Mouse (Mus musculus): ENCODE measurements around the gene Nkain4. TPM values are rescaled to one million over a fixed set of nuclear protein-coding genes. Genes with fewer than 3 reads are reported as not detected.

Nkain4 gene
- total RNA-seq, 2 experiments from 2014 or later = not detected

DNA sequence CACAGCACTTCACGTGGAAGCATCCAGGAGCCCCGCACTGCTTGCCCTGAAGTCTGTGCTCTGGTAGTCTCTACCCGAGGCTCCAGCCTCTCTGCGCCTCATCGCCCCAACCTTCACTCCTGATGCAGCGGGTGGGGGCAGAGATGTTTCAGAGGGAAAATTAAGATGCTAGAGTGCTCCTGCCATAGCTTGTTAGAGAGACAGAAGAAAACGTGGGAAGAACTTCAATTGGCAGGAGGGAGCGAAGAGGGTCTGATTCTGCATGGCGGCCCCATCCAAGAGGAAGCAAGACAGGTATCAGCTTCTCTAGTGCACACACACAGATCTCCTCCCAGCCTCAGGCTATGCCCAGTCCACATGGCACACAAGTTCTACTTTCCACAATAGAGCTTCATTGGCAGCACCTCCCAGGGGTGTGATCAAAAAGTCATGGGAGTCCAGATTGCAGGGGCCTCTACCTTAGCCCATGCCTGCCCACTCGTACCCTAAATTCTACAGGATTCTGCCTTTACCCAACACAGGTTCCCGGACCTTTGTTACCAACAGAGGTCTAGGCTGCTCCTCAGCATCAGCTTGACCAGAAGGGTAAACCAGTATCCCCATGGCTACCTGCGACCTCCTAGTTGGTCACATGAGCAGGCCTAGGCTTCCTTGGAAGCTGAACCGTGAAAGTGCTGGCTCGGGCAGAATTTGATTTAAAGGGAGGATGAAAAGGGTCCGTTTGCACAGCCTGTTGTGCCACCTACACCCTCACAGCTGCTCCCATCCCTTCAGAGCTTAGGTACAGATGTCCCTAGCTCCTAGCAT is 57.5 kb downstream of the Nkain4 start:
- no peak for ATAC-seq (replicated peaks; ENCODE audit: low FRiP score, low TSS enrichment, poor library complexity, severe bottlenecking)

DNA sequence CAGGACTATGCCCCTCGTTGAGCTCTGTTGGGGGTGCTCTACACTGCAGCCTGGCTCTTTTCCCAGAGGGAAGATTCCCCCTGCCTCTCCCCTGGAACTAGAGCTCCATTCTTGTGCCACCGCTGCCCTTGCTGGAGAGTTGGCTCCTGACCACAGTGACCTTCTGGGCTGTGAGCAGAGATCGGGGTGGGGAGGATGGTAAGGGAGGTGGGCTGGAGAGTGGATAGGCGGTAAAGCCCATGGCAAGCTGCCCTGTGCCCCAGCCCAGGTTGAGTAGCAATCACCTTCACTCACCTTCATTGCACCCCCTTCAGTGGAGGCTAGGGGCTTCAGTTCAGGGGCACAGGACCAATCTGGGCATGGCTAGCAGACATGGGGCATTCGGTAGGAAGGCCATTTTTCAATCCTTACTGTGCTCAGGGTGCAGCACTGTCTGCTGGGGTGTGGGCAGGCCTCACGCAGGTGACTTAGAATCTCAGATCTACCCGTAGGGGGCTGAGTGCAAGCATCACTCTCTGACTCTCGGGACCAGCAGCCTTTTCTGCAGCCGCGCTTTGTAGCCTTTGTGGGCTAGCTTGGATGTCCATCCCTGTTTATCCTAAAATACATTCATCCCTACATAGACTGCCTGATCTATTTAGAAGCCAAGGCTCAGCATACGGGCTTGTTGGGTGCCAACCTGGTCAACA is 58.5 kb downstream of the Nkain4 start:
- no peak for ATAC-seq (replicated peaks; ENCODE audit: low FRiP score, low TSS enrichment, poor library complexity, severe bottlenecking)

DNA sequence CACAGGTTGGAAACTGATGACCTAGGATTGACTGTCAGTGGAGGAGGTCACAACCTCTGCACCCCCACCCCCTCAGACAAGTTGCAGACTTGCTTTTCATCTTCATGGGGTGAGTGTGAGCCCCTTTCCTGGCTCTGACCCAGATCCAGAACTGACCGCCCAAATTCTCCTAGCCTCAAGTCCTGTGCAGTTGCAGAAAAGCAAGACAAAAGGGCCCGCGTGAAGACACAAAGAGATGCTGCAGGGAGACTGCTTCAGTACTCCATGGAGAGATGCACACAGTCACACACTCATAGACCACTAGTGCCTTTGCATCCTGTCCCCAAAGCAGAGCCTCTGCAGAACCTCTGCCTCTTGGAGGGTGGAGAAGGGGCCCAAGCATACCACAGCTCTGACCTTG is 59.2 kb downstream of the Nkain4 start:
- no peak for ATAC-seq (replicated peaks; ENCODE audit: low FRiP score, low TSS enrichment, poor library complexity, severe bottlenecking)

DNA sequence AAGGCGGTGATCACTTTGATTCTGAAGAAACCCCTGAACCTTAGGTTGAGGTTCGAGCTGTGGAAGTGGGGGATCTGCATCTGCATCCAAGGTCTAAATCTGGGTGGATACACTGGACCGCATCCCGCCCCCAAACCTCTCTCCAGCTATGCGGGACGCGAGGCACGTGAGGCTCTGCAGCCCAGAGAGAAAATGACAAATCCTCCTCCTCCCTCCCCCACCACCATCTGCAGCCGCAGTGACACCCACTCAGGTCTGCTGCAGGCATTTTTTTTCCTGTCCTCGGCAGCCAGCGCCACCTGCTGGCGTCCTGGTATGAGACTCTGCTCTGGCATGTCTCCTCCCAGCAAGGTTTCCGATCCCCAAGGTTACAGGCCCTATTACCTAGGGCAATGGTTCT is 59.8 kb downstream of the Nkain4 start:
- peak; percentile 63 for ATAC-seq (replicated peaks; ENCODE audit: low FRiP score, low TSS enrichment, poor library complexity, severe bottlenecking)

DNA sequence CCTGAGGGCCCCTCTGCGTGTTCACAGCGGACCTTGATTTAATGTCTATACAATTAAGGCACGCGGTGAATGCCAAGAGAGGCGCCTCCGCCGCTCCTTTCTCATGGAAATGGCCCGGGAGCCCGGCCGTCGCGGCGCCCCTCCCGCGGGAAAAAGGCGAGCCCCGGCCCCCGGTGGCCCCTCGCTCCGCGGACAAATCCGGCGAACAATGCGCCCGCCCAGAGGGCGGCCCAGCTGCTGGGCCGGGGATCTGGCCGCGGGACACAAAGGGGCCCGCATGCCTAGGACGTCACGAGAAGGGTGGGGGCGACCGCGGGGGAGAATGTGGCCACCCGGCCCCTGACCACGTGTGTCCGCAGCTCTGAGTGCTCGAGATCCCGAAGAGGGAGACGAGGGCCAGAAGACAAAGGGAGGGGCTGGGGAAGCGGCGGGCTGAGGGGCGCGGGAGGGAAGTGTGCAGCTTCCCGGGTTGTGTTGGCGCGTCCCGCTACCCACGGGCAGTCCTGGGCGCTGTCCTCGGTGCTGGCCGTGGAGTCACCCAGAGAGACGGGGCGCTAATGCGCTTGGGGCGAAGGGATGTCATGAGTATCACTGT is 60.4 kb downstream of the Nkain4 start:
- 0 out of 2 replicates have a peak, but pooled peaks have one; percentile 21 for ATAC-seq (replicated peaks; ENCODE audit: low FRiP score, low TSS enrichment, poor library complexity, severe bottlenecking)

DNA sequence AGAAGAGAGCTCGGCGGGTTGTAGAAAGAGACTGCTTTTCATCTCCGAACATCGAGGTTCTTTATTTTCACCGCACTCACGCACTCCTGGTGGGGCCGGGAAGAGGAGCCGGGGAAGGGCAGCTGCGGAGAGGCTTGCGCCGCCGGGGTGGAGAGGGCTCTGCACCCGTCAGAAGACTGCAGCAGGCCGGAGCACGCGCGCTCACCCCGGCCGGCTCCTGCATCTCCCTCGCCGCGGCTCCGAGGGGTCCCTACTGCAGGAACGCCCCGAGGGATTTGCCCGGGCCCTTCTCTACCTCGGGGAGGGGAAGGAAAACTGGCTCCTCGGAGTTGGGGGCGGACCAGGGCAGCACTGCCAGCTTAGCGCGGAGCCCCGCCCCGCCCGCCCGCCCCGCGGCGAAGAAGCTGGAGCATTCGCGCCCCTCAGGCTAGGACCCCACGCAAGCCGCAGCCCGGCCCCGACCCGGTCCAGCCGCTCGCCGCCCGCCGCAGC is 60.9 kb downstream of the Nkain4 start:
- no peak for ATAC-seq (replicated peaks; ENCODE audit: low FRiP score, low TSS enrichment, poor library complexity, severe bottlenecking)

DNA sequence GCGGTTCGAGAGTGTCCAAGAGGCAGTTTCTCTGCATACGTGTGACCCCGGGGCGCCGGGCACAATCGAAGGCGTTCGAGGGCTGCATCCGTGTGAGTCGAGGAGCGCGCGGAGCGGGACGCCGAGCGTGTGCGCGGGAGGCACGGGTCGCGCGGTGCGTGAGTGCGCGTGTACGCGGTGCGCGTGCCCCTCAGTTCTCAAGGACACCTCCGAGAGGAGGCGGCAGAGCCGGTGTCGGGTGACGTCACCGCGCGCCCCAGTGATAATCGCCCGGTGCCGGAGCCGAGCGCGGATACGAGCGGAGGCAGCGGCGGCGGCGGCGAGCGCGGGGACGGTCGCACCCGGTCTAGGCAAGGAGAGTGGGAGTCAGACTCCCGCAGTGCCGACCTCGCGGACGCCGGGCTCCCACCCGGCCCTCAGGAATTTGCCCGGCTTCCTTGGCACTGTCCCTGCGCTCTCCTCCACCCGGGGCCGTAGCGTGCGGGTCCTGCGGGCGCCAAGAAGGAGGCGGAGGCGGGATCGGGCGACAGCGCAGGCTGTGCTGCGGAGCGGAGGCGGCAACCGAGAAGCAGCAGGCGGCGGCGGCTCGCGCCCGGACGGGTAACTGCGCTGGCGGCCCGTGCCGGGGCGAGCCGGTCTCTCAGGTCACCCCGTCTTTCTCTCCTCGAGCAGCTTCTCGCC is 61.5 kb downstream of the Nkain4 start:
- no peak for ATAC-seq (replicated peaks; ENCODE audit: low FRiP score, low TSS enrichment, poor library complexity, severe bottlenecking)

DNA sequence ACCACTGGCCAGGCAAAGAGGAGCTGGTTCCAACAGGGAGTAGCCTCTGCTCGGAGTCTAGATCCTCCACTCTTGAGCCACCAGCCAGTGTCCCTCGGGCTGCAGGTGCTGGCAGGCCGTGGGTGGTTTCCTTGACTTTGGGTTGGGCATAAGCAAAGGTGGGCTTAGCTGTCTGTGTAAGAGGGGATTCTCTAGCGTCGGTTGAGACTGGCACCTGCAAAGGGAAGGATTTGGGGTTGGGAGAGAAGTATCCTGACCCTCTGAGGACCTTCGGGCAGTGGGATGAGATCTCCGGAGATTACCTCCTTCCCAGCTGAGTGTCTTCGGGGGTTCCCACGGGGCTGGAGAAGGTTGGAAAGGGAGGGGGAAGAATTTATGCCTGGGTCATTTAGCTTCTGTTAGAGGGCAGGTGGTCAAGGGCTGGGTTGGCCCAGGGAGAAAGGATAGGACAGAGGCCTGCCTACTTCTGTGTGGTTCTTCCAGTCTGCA is 62.6 kb downstream of the Nkain4 start:
- ATAC-seq (replicated peaks; ENCODE audit: low FRiP score, low TSS enrichment, poor library complexity, severe bottlenecking) = no peak

DNA sequence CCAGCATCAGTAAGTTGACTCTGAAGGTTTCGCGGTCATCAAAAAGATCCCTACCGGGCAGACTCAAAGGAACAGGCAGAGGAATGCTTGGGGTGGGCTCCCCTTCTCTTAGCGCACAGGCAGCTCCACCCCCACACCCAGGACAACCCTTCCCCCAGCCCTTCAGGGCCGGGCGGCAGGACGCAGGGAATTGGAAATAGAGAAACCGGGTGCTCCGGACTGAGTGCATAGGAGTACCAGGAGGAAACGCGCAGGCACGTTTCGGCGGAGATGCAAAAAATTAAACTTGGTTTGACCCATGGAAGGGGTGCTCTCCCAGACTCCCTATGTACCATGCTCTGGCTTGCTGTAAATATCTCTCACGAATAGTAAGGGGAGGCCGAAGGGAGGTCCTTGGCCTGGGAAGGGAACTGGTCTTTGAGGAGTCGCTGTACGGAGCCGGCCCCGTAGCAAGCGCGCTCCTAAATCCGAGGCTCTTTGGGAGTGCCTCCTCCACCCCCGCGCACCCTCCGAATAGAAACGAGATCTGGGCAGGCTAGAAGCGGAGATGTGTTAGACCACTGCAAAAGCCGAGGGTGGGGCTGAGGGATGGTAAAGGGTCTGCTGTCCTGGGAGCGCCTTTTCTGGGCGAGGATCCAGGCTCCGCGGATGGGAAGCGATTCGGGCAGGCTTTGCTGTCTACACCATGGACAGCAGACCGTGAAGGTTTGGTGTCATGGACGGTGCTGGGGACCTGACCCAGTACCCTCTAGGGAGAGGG is 63.2 kb downstream of the Nkain4 start:
- no peak for ATAC-seq (replicated peaks; ENCODE audit: low FRiP score, low TSS enrichment, poor library complexity, severe bottlenecking)

DNA sequence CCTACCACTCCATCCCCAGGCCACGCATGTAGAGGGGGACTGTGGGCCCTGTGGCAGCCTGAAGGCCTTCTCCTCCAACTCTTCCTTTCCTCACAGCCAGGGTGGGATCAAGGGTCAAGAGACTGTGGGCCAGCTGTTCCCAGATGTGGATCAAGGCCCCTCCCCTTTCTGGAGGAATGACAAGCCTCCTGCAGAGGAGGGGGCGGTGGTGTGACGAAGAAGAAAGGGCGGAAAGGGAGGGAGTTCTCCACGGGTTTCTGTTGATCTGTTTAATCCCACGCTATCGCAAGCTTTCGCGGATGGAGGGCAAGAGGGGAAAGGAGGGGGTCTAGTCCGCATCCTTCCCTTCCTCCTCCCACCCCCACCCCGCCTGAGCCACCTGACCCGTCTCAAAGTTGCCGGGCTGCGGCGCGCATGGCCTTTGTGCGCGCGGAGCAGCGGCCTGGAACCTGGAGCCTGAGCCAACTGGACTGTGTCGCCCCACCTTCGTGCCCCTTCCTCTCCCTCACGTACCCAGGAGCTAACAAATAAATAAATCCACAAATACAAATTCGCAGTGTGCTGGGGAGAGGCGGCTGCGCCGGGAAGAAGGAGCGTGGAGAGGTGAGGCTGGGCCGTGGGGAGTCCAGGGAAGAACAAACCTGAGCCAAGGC is 64.0 kb downstream of the Nkain4 start:
- ATAC-seq (replicated peaks; ENCODE audit: low FRiP score, low TSS enrichment, poor library complexity, severe bottlenecking) = no peak

DNA sequence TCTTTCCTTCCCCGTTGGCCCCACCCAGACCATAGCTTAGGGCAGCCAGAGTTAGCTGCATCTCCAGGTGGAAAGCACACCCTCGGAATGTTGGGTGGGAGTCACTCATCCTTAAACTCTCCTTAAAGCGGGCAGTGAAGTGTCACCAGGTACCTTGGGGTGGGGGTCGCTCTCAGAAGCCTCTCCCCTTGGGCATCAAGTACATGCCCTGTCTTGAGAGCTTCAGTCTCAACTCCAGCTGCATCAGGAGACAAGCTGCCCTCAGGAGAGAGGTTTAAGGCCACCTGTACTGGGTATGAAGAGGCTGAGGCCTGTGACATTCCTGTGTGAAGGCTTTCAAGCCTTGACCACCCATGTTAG is 64.6 kb downstream of the Nkain4 start:
- no peak for ATAC-seq (replicated peaks; ENCODE audit: low FRiP score, low TSS enrichment, poor library complexity, severe bottlenecking)

DNA sequence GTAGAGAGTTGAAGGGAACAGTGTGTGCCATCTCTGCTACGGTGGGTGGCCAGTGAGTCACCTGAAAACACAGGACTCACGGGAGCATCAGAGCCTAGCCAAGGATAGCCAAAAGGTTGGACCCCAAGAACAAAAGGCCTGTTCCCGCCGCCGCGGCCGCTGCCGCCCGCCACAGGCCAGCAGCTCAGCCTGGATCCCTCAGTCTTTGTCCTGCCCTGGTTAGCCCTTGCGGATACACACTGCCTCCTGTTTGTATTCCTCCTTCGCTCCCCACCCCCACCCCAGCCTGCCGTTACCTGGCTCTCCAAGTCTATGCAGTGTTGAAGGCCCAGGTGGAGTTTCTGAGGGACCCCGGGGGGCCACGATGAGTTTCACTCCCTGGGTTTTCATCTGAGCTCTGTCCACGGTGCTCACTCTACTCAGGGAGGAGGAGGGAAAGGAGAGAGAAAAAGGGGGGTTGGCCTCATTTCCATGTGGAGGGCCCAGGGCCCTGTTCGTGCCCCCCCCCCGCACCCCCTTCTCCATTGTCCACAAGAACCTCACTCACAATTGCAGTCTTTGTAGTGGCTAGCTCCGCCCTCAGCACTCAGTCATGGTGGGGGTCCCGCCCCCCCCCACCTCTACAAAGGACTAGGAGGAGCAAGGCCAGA is 65.1 kb downstream of the Nkain4 start:
- no peak for ATAC-seq (replicated peaks; ENCODE audit: low FRiP score, low TSS enrichment, poor library complexity, severe bottlenecking)

DNA sequence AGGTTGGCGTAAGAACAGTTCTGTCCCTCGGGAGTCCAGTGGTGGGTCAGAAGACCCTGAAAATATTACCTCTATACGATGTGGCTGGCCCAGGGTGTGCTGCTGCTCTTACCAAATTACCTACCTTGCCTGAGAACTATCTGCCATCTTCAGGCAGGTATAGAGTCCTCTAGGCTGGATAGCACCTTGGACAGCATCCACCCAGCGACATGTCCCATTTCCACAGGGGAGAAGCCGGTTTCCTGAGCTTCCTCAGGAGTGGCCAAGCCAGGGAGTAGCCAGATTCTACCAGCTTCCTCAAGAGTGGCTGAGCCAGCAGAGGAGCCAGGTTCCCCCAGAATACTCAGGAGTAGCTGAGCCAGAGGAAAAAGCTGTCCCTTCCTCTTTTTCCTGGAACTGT is 69.2 kb downstream of the Nkain4 start:
- no peak for ATAC-seq (replicated peaks; ENCODE audit: low FRiP score, low TSS enrichment, poor library complexity, severe bottlenecking)

Other genes with a start within 250 kb of the Nkain4 start
- 52.3 and 60.6 TPM in 2 replicates for gene Dido1, start 244.7 kb downstream of the Nkain4 start, total RNA-seq (2014; fragmentation: Nextera tagmentation)
- gene Dido1, start 244.7 kb downstream of the Nkain4 start, total RNA-seq (2017) = 43.0 and 54.0 TPM in 2 replicates
- 88.4 and 102 TPM in 2 replicates for gene Gid8, start 244.6 kb downstream of the Nkain4 start, total RNA-seq (2014; fragmentation: Nextera tagmentation)
- 124 and 144 TPM in 2 replicates for gene Gid8, start 244.6 kb downstream of the Nkain4 start, total RNA-seq (2017)
- gene Slc17a9, start 229.4 kb downstream of the Nkain4 start, total RNA-seq (2014; fragmentation: Nextera tagmentation) = 15.2 and 16.4 TPM in 2 replicates
- gene Slc17a9, start 229.4 kb downstream of the Nkain4 start, total RNA-seq (2017) = 2.8 and 5.0 TPM in 2 replicates
- gene Bhlhe23, start 177.8 kb downstream of the Nkain4 start, total RNA-seq (2014; fragmentation: Nextera tagmentation) = not detected in 2 replicates
- not detected in 2 replicates for gene Bhlhe23, start 177.8 kb downstream of the Nkain4 start, total RNA-seq (2017)
- 58.9 and 67.4 TPM in 2 replicates for gene Ythdf1, start 33.8 kb downstream of the Nkain4 start, total RNA-seq (2014; fragmentation: Nextera tagmentation)
- 26.4 and 38.3 TPM in 2 replicates for gene Ythdf1, start 33.8 kb downstream of the Nkain4 start, total RNA-seq (2017)
- gene Birc7, start 25.7 kb downstream of the Nkain4 start, total RNA-seq (2014; fragmentation: Nextera tagmentation) = not detected in 2 replicates
- not detected in 2 replicates for gene Birc7, start 25.7 kb downstream of the Nkain4 start, total RNA-seq (2017)
- 35.0 and 41.9 TPM in 2 replicates for gene Arfgap1, start 12.5 kb upstream of the Nkain4 start, total RNA-seq (2014; fragmentation: Nextera tagmentation)
- gene Arfgap1, start 12.5 kb upstream of the Nkain4 start, total RNA-seq (2017) = 27.1 and 32.0 TPM in 2 replicates
- 0.79 TPM in 1 of 2 replicates, not detected in the other for gene Col20a1, start 31.8 kb upstream of the Nkain4 start, total RNA-seq (2014; fragmentation: Nextera tagmentation)
- 0.38 and 0.42 TPM in 2 replicates for gene Col20a1, start 31.8 kb upstream of the Nkain4 start, total RNA-seq (2017)
- not detected in 2 replicates for gene Chrna4, start 88.8 kb upstream of the Nkain4 start, total RNA-seq (2014; fragmentation: Nextera tagmentation)
- gene Chrna4, start 88.8 kb upstream of the Nkain4 start, total RNA-seq (2017) = not detected in 2 replicates
- gene Kcnq2, start 180.6 kb upstream of the Nkain4 start, total RNA-seq (2014; fragmentation: Nextera tagmentation) = not detected in 2 replicates
- not detected in 2 replicates for gene Kcnq2, start 180.6 kb upstream of the Nkain4 start, total RNA-seq (2017)
- gene Eef1a2, start 202.3 kb upstream of the Nkain4 start, total RNA-seq (2014; fragmentation: Nextera tagmentation) = not detected in 2 replicates
- not detected in 2 replicates for gene Eef1a2, start 202.3 kb upstream of the Nkain4 start, total RNA-seq (2017)
- 73.6 and 95.2 TPM in 2 replicates for gene Ppdpf, start 232.5 kb upstream of the Nkain4 start, total RNA-seq (2014; fragmentation: Nextera tagmentation)
- gene Ppdpf, start 232.5 kb upstream of the Nkain4 start, total RNA-seq (2017) = 67.4 and 68.6 TPM in 2 replicates
- not detected in 2 replicates for gene Ptk6, start 248.1 kb upstream of the Nkain4 start, total RNA-seq (2014; fragmentation: Nextera tagmentation)
- not detected in 2 replicates for gene Ptk6, start 248.1 kb upstream of the Nkain4 start, total RNA-seq (2017)

All from megakaryocyte-erythroid progenitor cell, adult 5-6 weeks (primary cell).